Mouse (Mus musculus) MEL (cell line): ENCODE measurements around the gene Hibadh. TPM values are rescaled to one million over a fixed set of nuclear protein-coding genes. Genes with fewer than 3 reads are reported as not detected.

Source experiments
- DNase-seq: peaks from one replicate; pipeline ENCODE4 v3.0.0; 2011; ENCODE audit warnings: low read depth, low spot score
- H3K27ac ChIP-seq: 2 replicates; pipeline ENCODE4 v1.5.1; 2012; ENCODE audit warnings: low read depth, mild to moderate bottlenecking, control low read depth, low read length, moderate library complexity; ENCODE audit not compliant: control insufficient read depth
- H3K27me3 ChIP-seq, 2 experiments: fragments of 150-350 bp in 1 of 2; sonication (generic) in 1 of 2; 2 replicates each; pipeline ENCODE4 v1.6.1; 2012; ENCODE audit warnings: low read length in 2 of 2, mild to moderate bottlenecking in 2 of 2, improper control_type of control experiment in 1 of 2, moderate library complexity in 1 of 2; ENCODE audit not compliant: insufficient read depth in 2 of 2, control insufficient read depth in 1 of 2
- H3K36me3 ChIP-seq, 2 experiments: 2 replicates each; pipeline ENCODE4 v1.6.1; 2012 to 2014; ENCODE audit warnings: low read length in 2 of 2, improper control_type of control experiment in 1 of 2, inconsistent platforms in 1 of 2, mild to moderate bottlenecking in 1 of 2; ENCODE audit not compliant: insufficient read depth in 2 of 2, control insufficient read depth in 1 of 2
- H3K4me1 ChIP-seq, 2 experiments: fragments of 150-350 bp in 1 of 2; sonication (generic) in 1 of 2; 2 replicates each; pipeline ENCODE4 v1.6.1; 2012; ENCODE audit warnings: low read length in 2 of 2, improper control_type of control experiment in 1 of 2, mild to moderate bottlenecking in 1 of 2; ENCODE audit not compliant: insufficient read depth in 2 of 2, control insufficient read depth in 1 of 2
- H3K4me3 ChIP-seq, 2 experiments: fragments of 150-350 bp in 1 of 2; sonication (generic) in 1 of 2; 2 replicates each; pipeline ENCODE4 v1.5.1; 2012; ENCODE audit warnings: low read depth in 2 of 2, low read length in 2 of 2, mild to moderate bottlenecking in 2 of 2, moderate library complexity in 2 of 2, control low read depth in 1 of 2, improper control_type of control experiment in 1 of 2; ENCODE audit not compliant: control insufficient read depth in 1 of 2, insufficient read depth in 1 of 2
- H3K79me2 ChIP-seq: 2 replicates; pipeline ENCODE4 v1.6.1; 2012; ENCODE audit warnings: mild to moderate bottlenecking, low read length, moderate library complexity; ENCODE audit not compliant: control insufficient read depth, poor library complexity, insufficient read depth
- H3K9ac ChIP-seq: 2 replicates; pipeline ENCODE4 v1.6.1; 2012; ENCODE audit warnings: low read depth, mild to moderate bottlenecking, control low read depth, low read length, moderate library complexity; ENCODE audit not compliant: control insufficient read depth, poor library complexity, severe bottlenecking
- H3K9me3 ChIP-seq: fragments of 150-350 bp; sonication (generic); replicated peaks from 2 replicates; pipeline ENCODE4 v1.6.1; 2012; ENCODE audit warnings: mild to moderate bottlenecking, low read length, improper control_type of control experiment, moderate library complexity; ENCODE audit not compliant: insufficient read depth
- CHD1 ChIP-seq: IDR thresholded peaks from 2 replicates; pipeline ENCODE4 v1.6.1; 2012; ENCODE audit warnings: low read depth, mild to moderate bottlenecking, inconsistent platforms, low read length, improper control_type of control experiment
- CHD2 ChIP-seq: IDR thresholded peaks from 2 replicates; pipeline ENCODE4 v1.6.1; 2011; ENCODE audit warnings: low read length, improper control_type of control experiment
- E2F4 ChIP-seq: IDR thresholded peaks from 2 replicates; pipeline ENCODE4 v1.6.1; 2011; ENCODE audit warnings: low read depth, low read length, improper control_type of control experiment, borderline replicate concordance
- ELF1 ChIP-seq: IDR thresholded peaks from 2 replicates; pipeline ENCODE4 v1.6.1; 2014; ENCODE audit warnings: low read depth, mild to moderate bottlenecking, inconsistent platforms, low read length, improper control_type of control experiment, moderate library complexity
- EP300 ChIP-seq, 2 experiments: IDR thresholded peaks; 2 replicates each; pipeline ENCODE4 v1.6.1; 2011; ENCODE audit warnings: improper control_type of control experiment in 2 of 2, low read length in 2 of 2, low read depth in 1 of 2, mild to moderate bottlenecking in 1 of 2
- ETS1 ChIP-seq: IDR thresholded peaks from 2 replicates; pipeline ENCODE4 v1.6.1; 2012; ENCODE audit warnings: low read depth, mild to moderate bottlenecking, inconsistent platforms, low read length, improper control_type of control experiment, moderate library complexity
- KAT2A ChIP-seq: conservative IDR thresholded peaks from 2 replicates; pipeline ENCODE4 v1.6.1; 2012; ENCODE audit warnings: low read depth, low read length, improper control_type of control experiment, inconsistent platforms
- MAFK ChIP-seq: IDR thresholded peaks from 2 replicates; pipeline ENCODE4 v1.6.1; 2011; ENCODE audit warnings: low read depth, mild to moderate bottlenecking, low read length, improper control_type of control experiment, borderline replicate concordance
- MAX ChIP-seq: IDR thresholded peaks from 2 replicates; pipeline ENCODE4 v1.6.1; 2011; ENCODE audit warnings: low read length, improper control_type of control experiment
- MXI1 ChIP-seq: IDR thresholded peaks from 2 replicates; pipeline ENCODE4 v1.6.1; 2011; ENCODE audit warnings: mild to moderate bottlenecking, low read depth, low read length, improper control_type of control experiment
- MYB ChIP-seq: IDR thresholded peaks from 2 replicates; pipeline ENCODE4 v1.6.1; 2011; ENCODE audit warnings: mild to moderate bottlenecking, low read depth, low read length, improper control_type of control experiment
- MYC ChIP-seq: IDR thresholded peaks from 2 replicates; pipeline ENCODE4 v1.6.1; 2011; ENCODE audit warnings: low read depth, mild to moderate bottlenecking, low read length, improper control_type of control experiment, moderate library complexity
- NRF1 ChIP-seq: IDR thresholded peaks from 2 replicates; pipeline ENCODE4 v1.6.1; 2014; ENCODE audit warnings: low read depth, mild to moderate bottlenecking, inconsistent platforms, low read length, improper control_type of control experiment, moderate library complexity; ENCODE audit not compliant: poor library complexity, insufficient read depth, severe bottlenecking
- POLR2AphosphoS2 ChIP-seq: IDR thresholded peaks from 2 replicates; pipeline ENCODE4 v1.6.1; 2011; ENCODE audit warnings: low read length, improper control_type of control experiment
- RAD21 ChIP-seq: IDR thresholded peaks from 2 replicates; pipeline ENCODE4 v1.6.1; 2011; ENCODE audit warnings: mild to moderate bottlenecking, low read depth, low read length, improper control_type of control experiment
- RCOR1 ChIP-seq: IDR thresholded peaks from 2 replicates; pipeline ENCODE4 v1.6.1; 2012; ENCODE audit warnings: low read depth, mild to moderate bottlenecking, inconsistent platforms, low read length, improper control_type of control experiment
- SIN3A ChIP-seq: IDR thresholded peaks from 2 replicates; pipeline ENCODE4 v1.6.1; 2012; ENCODE audit warnings: low read length, improper control_type of control experiment, inconsistent platforms
- TCF12 ChIP-seq: IDR thresholded peaks from 2 replicates; pipeline ENCODE4 v1.6.1; 2014; ENCODE audit warnings: low read depth, mild to moderate bottlenecking, inconsistent platforms, low read length, improper control_type of control experiment, moderate library complexity
- USF2 ChIP-seq, 2 experiments: IDR thresholded peaks; 2 replicates each; pipeline ENCODE4 v1.6.1; 2011 to 2012; ENCODE audit warnings: improper control_type of control experiment in 2 of 2, low read length in 2 of 2, borderline replicate concordance in 1 of 2, inconsistent platforms in 1 of 2, low read depth in 1 of 2, mild to moderate bottlenecking in 1 of 2; ENCODE audit not compliant: insufficient read depth in 1 of 2
- ZC3H11A ChIP-seq: IDR thresholded peaks from 2 replicates; pipeline ENCODE4 v1.6.1; 2012; ENCODE audit warnings: low read depth, mild to moderate bottlenecking, inconsistent platforms, low read length, improper control_type of control experiment
- ZKSCAN1 ChIP-seq: IDR thresholded peaks from 2 replicates; pipeline ENCODE4 v1.6.1; 2012; ENCODE audit warnings: low read depth, mild to moderate bottlenecking, inconsistent platforms, low read length, improper control_type of control experiment, moderate library complexity
- polyA plus RNA-seq, 2 experiments: library from polyadenylated mRNA; stranded (reverse) in 1 of 2; unstranded in 1 of 2; fragments of >175 nt in 1 of 2; fragments of >200 nt in 1 of 2; gene quantifications; 2 replicates each; pipeline versions ENCODE4 v1.2.1 to v1.2.4; 2012; ENCODE audit warnings: low replicate concordance in 2 of 2, low read depth in 1 of 2; ENCODE audit not compliant: insufficient read length in 2 of 2, insufficient read depth in 1 of 2, missing spikeins in 1 of 2
- total RNA-seq: library from RNA; depleted of rRNA; stranded (reverse); fragments of 300-350 nt; gene quantifications from 2 replicates; pipeline ENCODE4 v1.2.3, GENCODE M21; 2012

The Hibadh gene
- total and polyA plus RNA-seq, 3 experiments: 31.2 to 39.3 TPM; not detected in 1

DNA sequence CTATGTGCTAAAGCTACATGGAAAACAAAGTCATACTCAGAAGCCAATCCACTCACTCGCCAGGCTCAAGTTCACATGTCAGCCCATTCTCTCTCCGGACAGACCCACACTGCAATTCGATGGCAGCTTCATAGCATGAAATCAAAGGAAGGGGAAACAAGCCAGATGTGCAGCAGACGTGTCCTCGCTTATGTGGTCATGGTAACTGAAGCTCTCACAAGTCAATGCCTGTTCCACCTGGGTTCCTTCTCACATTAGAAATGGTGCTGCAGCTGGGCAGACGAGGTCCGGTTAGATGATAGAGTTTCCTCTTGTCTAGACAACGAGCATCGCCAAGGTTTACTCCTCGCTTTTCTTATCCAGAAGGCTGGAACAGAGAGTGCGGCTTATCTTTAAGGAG, 8.6 kb upstream of the Hibadh start:
- DNase-seq: no peak
- H3K4me1 ChIP-seq: no peaks in the 10 kb centered on the region
- no peak overlapping the region for H3K4me3 ChIP-seq
- TF ChIP-seq MYB (no peak), MXI1 (no peak), RAD21 (no peak), ZKSCAN1 (no peak), CHD1 (no peak), ETS1 (no peak), RCOR1 (no peak), EP300 (IDR thresholded peaks at IDR 0.05; ENCODE audit: low read depth in 1 of 2, low read length in 2 of 2) (no peak), CHD2 (no peak)
- H3K36me3 ChIP-seq: no peaks in the 10 kb centered on the region
- no peaks in the 10 kb centered on the region; a peak in 3 of 4 replicates for H3K27me3 ChIP-seq
- H3K9ac ChIP-seq: no peak overlapping the region
- no peaks in the 10 kb centered on the region for H3K79me2 ChIP-seq
- H3K9me3 ChIP-seq: no peaks in the 10 kb centered on the region
- no peak overlapping the region for H3K27ac ChIP-seq

DNA sequence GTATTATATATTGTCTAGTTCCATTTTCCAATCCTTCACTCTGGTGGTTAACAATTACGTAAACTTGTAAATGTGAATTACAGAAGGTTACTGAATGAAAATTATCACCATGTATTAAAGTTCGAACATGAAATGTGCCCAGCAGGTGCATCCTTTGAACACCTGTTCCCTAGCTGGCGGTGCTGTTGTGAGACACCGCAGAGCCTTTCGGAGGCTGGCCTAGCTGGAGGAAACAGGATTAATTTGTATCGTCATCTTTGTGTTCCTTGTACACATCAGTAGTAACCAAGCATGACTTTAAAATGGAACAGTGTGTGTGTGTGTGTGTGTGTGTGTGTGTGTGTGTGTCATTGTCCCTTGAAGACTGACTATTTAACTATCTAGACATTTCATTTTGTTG, 7.8 kb upstream of the Hibadh start:
- Histone ChIP-seq H3K4me1 (no peaks in the 10 kb centered on the region), H3K4me3 (no peak overlapping the region), H3K27me3 (no peaks in the 10 kb centered on the region; a peak in 3 of 4 replicates)
- no peak for DNase-seq
- no peak for TF ChIP-seq ETS1
- TF ChIP-seq KAT2A: no peak
- no peak for TF ChIP-seq ZC3H11A
- TF ChIP-seq MYC: no peak
- TF ChIP-seq, all 39 proteins: peak for 0
- H3K27ac ChIP-seq: no peak overlapping the region
- H3K79me2 ChIP-seq: no peaks in the 10 kb centered on the region
- H3K9me3 ChIP-seq: no peaks in the 10 kb centered on the region
- no peaks in the 10 kb centered on the region for H3K36me3 ChIP-seq
- no peak overlapping the region for H3K9ac ChIP-seq

- no peaks in the 10 kb centered on the region; a peak in 2 of 4 replicates for H3K27me3 ChIP-seq
- TF ChIP-seq ZC3H11A (no peak), USF2 (IDR thresholded peaks at IDR 0.05; ENCODE audit: borderline replicate concordance in 1 of 2, insufficient read depth in 1 of 2, low read depth in 1 of 2, low read length in 2 of 2) (no peak), NRF1 (no peak), MAFK (no peak), POLR2AphosphoS2 (no peak), MAX (no peak), TCF12 (no peak), SIN3A (no peak), ELF1 (no peak), KAT2A (no peak), EP300 (IDR thresholded peaks at IDR 0.05; ENCODE audit: low read depth in 1 of 2, low read length in 2 of 2) (no peak), E2F4 (no peak)
- no peaks in the 10 kb centered on the region for H3K36me3 ChIP-seq
- no peaks in the 10 kb centered on the region; a peak in 1 of 4 replicates for H3K4me1 ChIP-seq
- DNase-seq: no peak
- H3K27ac ChIP-seq: no peak overlapping the region
- H3K79me2 ChIP-seq: no peaks in the 10 kb centered on the region
- no peaks in the 10 kb centered on the region for H3K9me3 ChIP-seq
- no peak overlapping the region for H3K9ac ChIP-seq
- H3K4me3 ChIP-seq: no peak overlapping the region
Observed at GRCm38 (mm10) chr6:52645926-52646325, 5.7 kb upstream of the Hibadh start.
